ENCODE assay signal across 8 mouse cellular contexts in the genomic region with DNA sequence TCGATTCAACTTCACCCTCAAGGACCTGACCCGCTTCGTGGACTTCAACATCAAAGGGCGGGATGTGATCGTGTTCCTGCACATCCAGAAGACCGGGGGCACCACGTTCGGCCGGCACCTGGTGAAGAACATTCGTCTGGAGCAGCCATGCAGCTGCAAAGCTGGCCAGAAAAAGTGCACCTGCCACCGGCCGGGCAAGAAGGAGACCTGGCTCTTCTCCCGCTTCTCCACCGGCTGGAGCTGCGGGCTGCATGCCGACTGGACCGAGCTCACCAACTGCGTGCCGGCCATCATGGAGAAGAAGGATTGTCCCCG. TPM values are rescaled to one million over a fixed set of nuclear protein-coding genes. Genes with fewer than 3 reads are reported as not detected.
A peak's percentile ranks its signal among the peaks of the same experiment; 100 is the strongest.
DNase-seq lines count a peak whose midpoint lies in the region; ATAC-seq and TF ChIP-seq lines count a peak whose summit lies in the region.

No protein-coding gene starts in this region.

- TF ChIP-seq EP300 in liver, embryonic 14.5 days (IDR thresholded peaks at IDR 0.05; ENCODE audit: low read depth): no peak

- no peak overlapping the region for H3K27ac ChIP-seq in forebrain, embryonic 16.5 days (ENCODE audit: low read length)
- no peak overlapping the region for H3K27ac ChIP-seq in liver, embryonic 14.5 days
- H3K27ac ChIP-seq in stomach, embryonic 16.5 days (ENCODE audit: low read length): no peak overlapping the region

- H3K4me1 ChIP-seq in forebrain, embryonic 16.5 days (replicated peaks; ENCODE audit: control insufficient read depth, insufficient read depth, low read length): peaks cover 20% of the 10 kb centered on the region
- no peaks in the 10 kb centered on the region for H3K4me1 ChIP-seq in liver, embryonic 14.5 days (replicated peaks; ENCODE audit: control insufficient read depth in 2 of 2, insufficient read depth in 2 of 2, low read length in 1 of 2)
- H3K4me1 ChIP-seq in stomach, embryonic 16.5 days (ENCODE audit: control insufficient read depth, insufficient read depth, low read length): peaks cover 9% of the 10 kb centered on the region; the same call in 1 of the 2 replicates

- no peak for TF ChIP-seq CTCF in liver, embryonic 14.5 days (IDR thresholded peaks at IDR 0.05; ENCODE audit: low read depth)

- H3K9ac ChIP-seq in forebrain, embryonic 16.5 days (replicated peaks; ENCODE audit: low read depth, low read length): peak overlapping the region; percentile 71
- H3K9ac ChIP-seq in liver, embryonic 14.5 days (replicated peaks): no peak overlapping the region
- peak overlapping the region; percentile 69; the same call in 1 of the 2 replicates for H3K9ac ChIP-seq in stomach, embryonic 16.5 days (ENCODE audit: low read length)

- H3K9me3 ChIP-seq in forebrain, embryonic 16.5 days (ENCODE audit: control insufficient read depth, low read length): no peaks in the 10 kb centered on the region
- H3K9me3 ChIP-seq in liver, embryonic 14.5 days (ENCODE audit: control insufficient read depth, low read length): no peaks in the 10 kb centered on the region
- no peaks in the 10 kb centered on the region for H3K9me3 ChIP-seq in stomach, embryonic 16.5 days (replicated peaks; ENCODE audit: control insufficient read depth, low read length)

- H3K4me2 ChIP-seq in forebrain, embryonic 16.5 days (ENCODE audit: low read length): peak overlapping the region; percentile 98
- peak overlapping the region; percentile 62 for H3K4me2 ChIP-seq in liver, embryonic 14.5 days (ENCODE audit: low read depth)
- peak overlapping the region; percentile 98 for H3K4me2 ChIP-seq in stomach, embryonic 16.5 days (ENCODE audit: low read depth, low read length)

- peak; percentile 29 for DNase-seq in adrenal gland, postnatal 10 days
- no peak for DNase-seq in adrenal gland, postnatal 14 days
- peak; percentile 3 for DNase-seq in ovary, postnatal 14 days (ENCODE audit: low spot score)
- DNase-seq in ovary, adult 18-20 months (ENCODE audit: low spot score): no peak
- no peak for DNase-seq in liver, embryonic 14.5 days (ENCODE audit: low read depth in 3 of 3, low spot score in 3 of 3)
- DNase-seq in layer of hippocampus, postnatal 25 days (ENCODE audit: extremely low spot score in 1 of 2, low spot score in 1 of 2): no peak

- no peak for ATAC-seq in forebrain, embryonic 16.5 days
- no peak for ATAC-seq in liver, embryonic 14.5 days (ENCODE audit: insufficient read depth)
- ATAC-seq in stomach, embryonic 16.5 days (ENCODE audit: insufficient read depth, low FRiP score): no peak

- peak overlapping the region; percentile 71 for H3K4me3 ChIP-seq in forebrain, embryonic 16.5 days (replicated peaks; ENCODE audit: low read length)
- H3K4me3 ChIP-seq in liver, embryonic 14.5 days (ENCODE audit: insufficient read depth in 1 of 2, low read depth in 2 of 2, low read length in 2 of 2): peak overlapping the region in 1 of 2 experiments; percentile 47; a peak in 1 of 4 replicates
- peak overlapping the region; percentile 67 for H3K4me3 ChIP-seq in stomach, embryonic 16.5 days (replicated peaks; ENCODE audit: low read length)

- peaks cover 19% of the 10 kb centered on the region for H3K27me3 ChIP-seq in forebrain, embryonic 16.5 days (replicated peaks; ENCODE audit: control insufficient read depth, insufficient read depth, low read length)
- H3K27me3 ChIP-seq in liver, embryonic 14.5 days (ENCODE audit: control insufficient read depth, insufficient read depth, low read length): peaks cover 47% of the 10 kb centered on the region
- peaks cover 20% of the 10 kb centered on the region for H3K27me3 ChIP-seq in stomach, embryonic 16.5 days (ENCODE audit: control insufficient read depth, insufficient read depth, low read length)

- H3K36me3 ChIP-seq in forebrain, embryonic 16.5 days (ENCODE audit: control insufficient read depth, insufficient read depth): no peaks in the 10 kb centered on the region
- H3K36me3 ChIP-seq in liver, embryonic 14.5 days (replicated peaks; ENCODE audit: control insufficient read depth, insufficient read depth, low read depth): no peaks in the 10 kb centered on the region
- H3K36me3 ChIP-seq in stomach, embryonic 16.5 days (ENCODE audit: control insufficient read depth, insufficient read depth, low read length): no peaks in the 10 kb centered on the region

- WGBS in forebrain, embryonic 16.5 days: under 1% methylated on average over 20 of the region's 20 CpGs
- WGBS in liver, embryonic 14.5 days (ENCODE audit: insufficient replicate concordance): 3% methylated on average over 20 of the region's 20 CpGs
- WGBS in stomach, embryonic 16.5 days: 2% methylated on average over 20 of the region's 20 CpGs

RNA-seq across cellular contexts. Expression of gene Hs6st3, which starts 0.6 kb away (rescaled TPM):
- 1 to 10 TPM; 1.4 to 1.6 TPM for total RNA-seq in adrenal gland, postnatal 10 days (2021)
- total RNA-seq in adrenal gland, postnatal 14 days (2021): 1.4 TPM in 2 replicates
- 0.70 and 0.87 TPM in 2 replicates for polyA plus RNA-seq in forebrain, embryonic 16.5 days (2015; fragmentation: Nextera tagmentation; extraction: Ambion mirVana)
- 0.02 TPM in 1 of 2 replicates, not detected in the other for polyA plus RNA-seq in liver, embryonic 14.5 days (2012; rRNA removed)
- polyA plus RNA-seq in liver, embryonic 14.5 days (2014; fragmentation: Nextera tagmentation; extraction: Ambion mirVana): not detected in 2 replicates
- not detected in 2 replicates for polyA plus RNA-seq in stomach, embryonic 16.5 days (2015; fragmentation: Nextera tagmentation; extraction: Ambion mirVana)
- 10 to 100 TPM; 58.4 to 76.4 TPM for total RNA-seq in layer of hippocampus, postnatal 25 days (2021)

RNA-seq across cellular contexts. Expression of gene Uggt2, which starts 39.5 kb away (rescaled TPM):
- 10 to 100 TPM in 1 of 2 experiments, 1 to 10 TPM in 1; 9.7 to 11.6 TPM for total RNA-seq in adrenal gland, postnatal 10 days (2021)
- total RNA-seq in adrenal gland, postnatal 14 days (2021): 12.0 and 17.8 TPM in 2 replicates
- polyA plus RNA-seq in forebrain, embryonic 16.5 days (2015; fragmentation: Nextera tagmentation; extraction: Ambion mirVana): 10.9 and 15.9 TPM in 2 replicates
- polyA plus RNA-seq in liver, embryonic 14.5 days (2012; rRNA removed): 1.4 and 1.6 TPM in 2 replicates
- 1.3 and 1.7 TPM in 2 replicates for polyA plus RNA-seq in liver, embryonic 14.5 days (2014; fragmentation: Nextera tagmentation; extraction: Ambion mirVana)
- 8.9 and 10.2 TPM in 2 replicates for polyA plus RNA-seq in stomach, embryonic 16.5 days (2015; fragmentation: Nextera tagmentation; extraction: Ambion mirVana)
- 10 to 100 TPM; 23.4 to 31.9 TPM for total RNA-seq in layer of hippocampus, postnatal 25 days (2021)

Comparison
In these comparisons a context has a peak if more than half of its experiments do, and no peak if none do; other contexts are left out.
1. DNase-seq: peak in adrenal gland, postnatal 10 days (single experiment) and ovary, postnatal 14 days (single experiment); none in adrenal gland, postnatal 14 days (single experiment), ovary, adult 18-20 months (single experiment), liver, embryonic 14.5 days (0 of 3) and layer of hippocampus, postnatal 25 days (0 of 2).
2. RNA of gene Hs6st3, which starts 0.6 kb away (total RNA-seq): 58.4 to 76.4 TPM in layer of hippocampus, postnatal 25 days; 1.4 to 1.6 TPM in adrenal gland, postnatal 10 days and 1.4 TPM in adrenal gland, postnatal 14 days; every median in the first group is over 10 times any median in the second.
3. Peak in every context shown above with its lines, with median percentiles within 50 percentile points of each other: H3K4me2 ChIP-seq.